ENCODE assay signal across 35 mouse cellular contexts in the genomic region with DNA sequence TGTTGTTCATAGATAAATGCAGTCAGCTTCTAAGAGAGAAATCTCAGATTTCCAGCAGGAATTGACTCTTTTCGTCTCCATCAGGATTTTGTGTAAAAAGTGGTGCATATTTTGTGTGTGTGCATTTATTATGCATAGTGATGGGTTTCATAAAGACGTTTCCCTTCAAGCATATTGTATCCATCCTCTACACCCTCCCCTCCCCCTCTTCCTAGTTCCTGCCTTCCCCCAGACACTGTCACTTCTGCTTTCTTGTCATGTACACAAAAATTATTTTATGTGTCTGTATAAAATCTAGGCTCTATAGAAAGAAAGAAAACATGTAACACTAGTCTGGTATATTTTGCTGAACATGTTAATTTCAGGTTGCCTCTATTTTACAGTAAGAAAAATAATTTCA. TPM values are rescaled to one million over a fixed set of nuclear protein-coding genes. Genes with fewer than 3 reads are reported as not detected.
DNase-seq lines count a peak whose midpoint lies in the region; ATAC-seq and TF ChIP-seq lines count a peak whose summit lies in the region.
"Had no signal": no experiment of that assay in that cellular context is flagged by ENCODE, and none has a peak within 500 bp of the region (broad histone marks: within the 10 kb centered on the region; RNA-seq: fewer than 3 reads in every experiment).

No protein-coding gene starts in this region.

- no peak overlapping the region for H3K27ac ChIP-seq in midbrain, postnatal 0 days (ENCODE audit: low read depth, low read length)
- H3K27ac ChIP-seq in midbrain, embryonic 15.5 days = no peak overlapping the region
- H3K27ac ChIP-seq: embryonic facial prominence, embryonic 12.5 days; embryonic facial prominence, embryonic 15.5 days; gastrocnemius, adult 2 months; heart, embryonic 15.5 days; hindbrain, embryonic 14.5 days; hindbrain, postnatal 0 days had no signal

- TF ChIP-seq CTCF in midbrain, postnatal 0 days (IDR thresholded peaks at IDR 0.05) = no peak

- ATAC-seq in midbrain, postnatal 0 days (ENCODE audit: low FRiP score) = peak; percentile 49; the same call in 1 of the 2 replicates
- ATAC-seq in midbrain, embryonic 15.5 days (replicated peaks) = no peak
- ATAC-seq: activated CD4-positive, CD25-positive, alpha-beta regulatory T cell, adult 4 months; forebrain, embryonic 14.5 days; forebrain, postnatal 0 days; hindbrain, postnatal 0 days had no signal

- intact Hi-C loops in heart, postnatal 36 days (cut with DNase I) = no loop called here

- no peaks in the 10 kb centered on the region for H3K9me3 ChIP-seq in midbrain, postnatal 0 days (ENCODE audit: low read length)
- no peaks in the 10 kb centered on the region for H3K9me3 ChIP-seq in midbrain, embryonic 15.5 days
- H3K9me3 ChIP-seq: embryonic facial prominence, embryonic 12.5 days; embryonic facial prominence, embryonic 15.5 days; G1E; heart, embryonic 12.5 days; heart, embryonic 15.5 days had no signal

- DNase-seq in heart, adult 11 months = peak; percentile 18
- DNase-seq in heart, postnatal 36 days = no peak
- DNase-seq in midbrain, postnatal 0 days (ENCODE audit: low spot score) = no peak
- DNase-seq in MEL-GATA-1-ER (ENCODE audit: extremely low read depth, low read depth) (peak; percentile 40), adipocyte (ENCODE audit: low spot score) (no peak)
- DNase-seq in thymus, postnatal 14 days = no peak
- DNase-seq: adrenal gland, postnatal 10 days; adrenal gland, postnatal 36 days; cerebellum, adult 11 months; cerebellum, adult 2 months; cerebellum, adult 9-11 months; cerebellum, postnatal 25 days; forebrain, postnatal 0 days; gastrocnemius, adult 2 months; gastrocnemius, postnatal 14 days; heart, adult 18-20 months; heart, postnatal 10 days; heart, postnatal 4 days had no signal

- no peaks in the 10 kb centered on the region for H3K27me3 ChIP-seq in midbrain, postnatal 0 days (ENCODE audit: insufficient read depth, low read length)
- no peaks in the 10 kb centered on the region for H3K27me3 ChIP-seq in midbrain, embryonic 15.5 days (replicated peaks)
- H3K27me3 ChIP-seq: CH12.LX; embryonic facial prominence, embryonic 12.5 days; embryonic facial prominence, embryonic 15.5 days; heart, embryonic 12.5 days; heart, embryonic 15.5 days had no signal

- no peak overlapping the region for H3K9ac ChIP-seq in midbrain, postnatal 0 days (replicated peaks; ENCODE audit: low read length, poor library complexity, severe bottlenecking)
- H3K9ac ChIP-seq in midbrain, embryonic 15.5 days = no peak overlapping the region
- H3K9ac ChIP-seq: embryonic facial prominence, embryonic 12.5 days; embryonic facial prominence, embryonic 15.5 days; forebrain, postnatal 0 days; heart, embryonic 12.5 days; heart, embryonic 15.5 days; hindbrain, embryonic 14.5 days had no signal

- H3K36me3 ChIP-seq in midbrain, postnatal 0 days (ENCODE audit: insufficient read depth, low read length) = no peaks in the 10 kb centered on the region
- no peaks in the 10 kb centered on the region for H3K36me3 ChIP-seq in midbrain, embryonic 15.5 days (replicated peaks)
- H3K36me3 ChIP-seq: embryonic facial prominence, embryonic 12.5 days; embryonic facial prominence, embryonic 15.5 days; G1E; heart, embryonic 12.5 days; heart, embryonic 15.5 days had no signal

- WGBS in midbrain, postnatal 0 days = 48% methylated on average over 2 of the region's 2 CpGs
- WGBS in midbrain, embryonic 15.5 days = 53% methylated on average over 2 of the region's 2 CpGs

- no peaks in the 10 kb centered on the region; the same call in 1 of the 2 replicates for H3K4me1 ChIP-seq in midbrain, postnatal 0 days (ENCODE audit: insufficient read depth, low read length)
- 0 out of 2 replicates have a peak, but pooled peaks cover 5% of the 10 kb centered on the region for H3K4me1 ChIP-seq in midbrain, embryonic 15.5 days
- H3K4me1 ChIP-seq: embryonic facial prominence, embryonic 12.5 days; embryonic facial prominence, embryonic 15.5 days; heart, embryonic 15.5 days had no signal

- H3K4me3 ChIP-seq in midbrain, postnatal 0 days (ENCODE audit: low read depth, low read length) = no peak overlapping the region
- H3K4me3 ChIP-seq in midbrain, embryonic 15.5 days = no peak overlapping the region
- H3K4me3 ChIP-seq: embryonic facial prominence, embryonic 12.5 days; embryonic facial prominence, embryonic 15.5 days; gastrocnemius, adult 2 months; heart, embryonic 12.5 days; heart, embryonic 15.5 days had no signal

- H3K4me2 ChIP-seq in midbrain, postnatal 0 days (ENCODE audit: low read depth, low read length, poor library complexity, severe bottlenecking) = no peak overlapping the region
- no peak overlapping the region for H3K4me2 ChIP-seq in midbrain, embryonic 15.5 days
- H3K4me2 ChIP-seq: embryonic facial prominence, embryonic 12.5 days; embryonic facial prominence, embryonic 15.5 days; heart, embryonic 12.5 days; heart, embryonic 15.5 days; hindbrain, embryonic 14.5 days had no signal

RNA-seq across cellular contexts. Expression of a gene that starts 34.6 kb away (rescaled TPM):
- total RNA-seq in heart, postnatal 36 days (2021) = not detected
- total RNA-seq in midbrain, postnatal 0 days (2014; rRNA removed) = 0.66 TPM in 1 of 2 replicates, not detected in the other
- not detected in 2 replicates for polyA plus RNA-seq in midbrain, postnatal 0 days (2015; fragmentation: Nextera tagmentation; extraction: Ambion mirVana)
- 0.13 TPM in 1 of 2 replicates, not detected in the other for polyA plus RNA-seq in midbrain, embryonic 15.5 days (2015; fragmentation: Nextera tagmentation; extraction: Ambion mirVana)
- total RNA-seq: adrenal gland, adult 18-20 months; adrenal gland, postnatal 10 days; adrenal gland, postnatal 36 days; common myeloid progenitor, adult 5-6 weeks; G1E; gastrocnemius, adult 2 months; gastrocnemius, postnatal 14 days; gastrocnemius, postnatal 4 days; heart, adult 18-20 months; heart, postnatal 10 days; heart, postnatal 4 days; hindbrain, postnatal 0 days had no signal
- polyA plus RNA-seq: activated CD4-positive, CD25-positive, alpha-beta regulatory T cell, adult 4 months; cerebellum, adult 2 months; embryonic facial prominence, embryonic 12.5 days; forebrain, embryonic 11.5 days; forebrain, embryonic 14.5 days; frontal cortex, adult 2 months; G1E; heart, embryonic 12.5 days; heart, embryonic 15.5 days; hindbrain, embryonic 11.5 days; hindbrain, embryonic 14.5 days had no signal

RNA-seq across cellular contexts. Expression of a gene that starts 46.8 kb away (rescaled TPM):
- 10 to 100 TPM; 13.6 to 15.1 TPM for total RNA-seq in heart, postnatal 36 days (2021)
- 11.7 and 12.7 TPM in 2 replicates for total RNA-seq in midbrain, postnatal 0 days (2014; rRNA removed)
- 7.5 and 7.8 TPM in 2 replicates for polyA plus RNA-seq in midbrain, postnatal 0 days (2015; fragmentation: Nextera tagmentation; extraction: Ambion mirVana)
- 8.4 and 9.8 TPM in 2 replicates for polyA plus RNA-seq in midbrain, embryonic 15.5 days (2015; fragmentation: Nextera tagmentation; extraction: Ambion mirVana)
- total RNA-seq: CH12.LX; common myeloid progenitor, adult 5-6 weeks had no signal
- polyA plus RNA-seq: G1E had no signal

Comparison
In these comparisons a context has a peak if more than half of its experiments do, and no peak if none do; other contexts are left out.
1. DNase-seq: peak in heart, adult 11 months (single experiment) and MEL-GATA-1-ER (single experiment); none in heart, postnatal 36 days (0 of 2), midbrain, postnatal 0 days (single experiment), adipocyte (single experiment) and thymus, postnatal 14 days (single experiment).